Mouse (Mus musculus): ENCODE results near the gene S100a3. TPM values are rescaled to one million over a fixed set of nuclear protein-coding genes. Genes with fewer than 3 reads are reported as not detected.

S100a3 gene
- total and polyA plus RNA-seq, 3 experiments = 0.03 to 0.04 TPM; not detected in 1

- Histone ChIP-seq H3K27ac (ENCODE audit: control insufficient read depth, low read depth, low read length) (no peak overlapping the region), H3K4me1 (ENCODE audit: control insufficient read depth in 1 of 2, insufficient read depth in 2 of 2, low read length in 2 of 2) (peaks cover 8 to 37% of the 10 kb centered on the region in 2 experiments), H3K79me2 (ENCODE audit: control insufficient read depth, insufficient read depth, low read length, poor library complexity) (no peaks in the 10 kb centered on the region), H3K36me3 (ENCODE audit: control insufficient read depth in 1 of 2, insufficient read depth in 2 of 2, low read length in 2 of 2) (peaks cover 0 to 27% of the 10 kb centered on the region in 2 experiments; a peak in 2 of 4 replicates), H3K9me3 (replicated peaks; ENCODE audit: insufficient read depth, low read length) (no peaks in the 10 kb centered on the region), H3K9ac (ENCODE audit: control insufficient read depth, low read depth, low read length, poor library complexity, severe bottlenecking) (no peak overlapping the region), H3K27me3 (ENCODE audit: control insufficient read depth in 1 of 2, insufficient read depth in 2 of 2, low read length in 2 of 2) (no peaks in the 10 kb centered on the region), H3K4me3 (ENCODE audit: control insufficient read depth in 1 of 2, insufficient read depth in 1 of 2, low read depth in 2 of 2, low read length in 2 of 2) (no peak overlapping the region)
- no peak for DNase-seq (ENCODE audit: low read depth, low spot score)
- TF ChIP-seq ELF1 (IDR thresholded peaks at IDR 0.05; ENCODE audit: low read depth, low read length) = no peak
- TF ChIP-seq GABPA (IDR thresholded peaks at IDR 0.05; ENCODE audit: low read depth, low read length) = no peak
- TF ChIP-seq HCFC1 (IDR thresholded peaks at IDR 0.05; ENCODE audit: low read depth, low read length) = no peak
- no peak for TF ChIP-seq E2F4 (IDR thresholded peaks at IDR 0.05; ENCODE audit: borderline replicate concordance, low read depth, low read length)
- TF ChIP-seq MYB (IDR thresholded peaks at IDR 0.05; ENCODE audit: low read depth, low read length) = no peak
- no peak for TF ChIP-seq NELFE (IDR thresholded peaks at IDR 0.05; ENCODE audit: low read depth, low read length)
- TF ChIP-seq MAX (IDR thresholded peaks at IDR 0.05; ENCODE audit: low read length) = no peak
- no peak for TF ChIP-seq USF1 (IDR thresholded peaks at IDR 0.05; ENCODE audit: low read depth, low read length)
- no peak for TF ChIP-seq ETS1 (IDR thresholded peaks at IDR 0.05; ENCODE audit: low read depth, low read length)
- no peak for TF ChIP-seq MXI1 (IDR thresholded peaks at IDR 0.05; ENCODE audit: low read depth, low read length)
- no peak for TF ChIP-seq CTCF (IDR thresholded peaks at IDR 0.05 in 2 of 3, conservative IDR thresholded peaks at IDR 0.05 in 1 of 3; ENCODE audit: control insufficient read depth in 1 of 3, insufficient read depth in 1 of 3, low read depth in 2 of 3, low read length in 3 of 3, poor library complexity in 1 of 3, severe bottlenecking in 1 of 3)
- no peak for TF ChIP-seq POLR2AphosphoS2 (IDR thresholded peaks at IDR 0.05; ENCODE audit: low read length)
- no peak for TF ChIP-seq POLR2A (IDR thresholded peaks at IDR 0.05; ENCODE audit: control insufficient read depth in 1 of 2, insufficient read depth in 1 of 2, low read depth in 1 of 2, low read length in 2 of 2, poor library complexity in 1 of 2)
- TF ChIP-seq ZNF384 (IDR thresholded peaks at IDR 0.05; ENCODE audit: low read depth, low read length) = no peak
- no peak for TF ChIP-seq MEF2A (IDR thresholded peaks at IDR 0.05; ENCODE audit: extremely low read depth, insufficient replicate concordance, low read depth, low read length, poor library complexity, severe bottlenecking)
- TF ChIP-seq SMC3 (IDR thresholded peaks at IDR 0.05; ENCODE audit: low read depth, low read length) = no peak
Measured at GRCm38 (mm10) chr3:90609102-90609501, 48.7 kb downstream of the S100a3 start.

GRCm38 (mm10) chr3:90611494-90611893 is 51.1 kb downstream of the S100a3 start:
- DNase-seq (ENCODE audit: low read depth, low spot score) = no peak
- Histone ChIP-seq H3K9ac (ENCODE audit: control insufficient read depth, low read depth, low read length, poor library complexity, severe bottlenecking) (no peak overlapping the region), H3K36me3 (ENCODE audit: control insufficient read depth in 1 of 2, insufficient read depth in 2 of 2, low read length in 2 of 2) (peaks cover 0 to 15% of the 10 kb centered on the region in 2 experiments; a peak in 2 of 4 replicates), H3K79me2 (ENCODE audit: control insufficient read depth, insufficient read depth, low read length, poor library complexity) (no peaks in the 10 kb centered on the region), H3K27ac (ENCODE audit: control insufficient read depth, low read depth, low read length) (no peak overlapping the region), H3K4me3 (ENCODE audit: control insufficient read depth in 1 of 2, insufficient read depth in 1 of 2, low read depth in 2 of 2, low read length in 2 of 2) (no peak overlapping the region), H3K4me1 (ENCODE audit: control insufficient read depth in 1 of 2, insufficient read depth in 2 of 2, low read length in 2 of 2) (peaks cover 0 to 27% of the 10 kb centered on the region in 2 experiments; a peak in 2 of 4 replicates), H3K27me3 (ENCODE audit: control insufficient read depth in 1 of 2, insufficient read depth in 2 of 2, low read length in 2 of 2) (no peaks in the 10 kb centered on the region), H3K9me3 (replicated peaks; ENCODE audit: insufficient read depth, low read length) (no peaks in the 10 kb centered on the region)
- no peak for TF ChIP-seq POLR2AphosphoS2 (IDR thresholded peaks at IDR 0.05; ENCODE audit: low read length)
- no peak for TF ChIP-seq SIN3A (IDR thresholded peaks at IDR 0.05; ENCODE audit: low read length)
- no peak for TF ChIP-seq CHD1 (IDR thresholded peaks at IDR 0.05; ENCODE audit: low read depth, low read length)
- no peak for TF ChIP-seq USF2 (IDR thresholded peaks at IDR 0.05; ENCODE audit: borderline replicate concordance in 1 of 2, insufficient read depth in 1 of 2, low read depth in 1 of 2, low read length in 2 of 2)
- no peak for TF ChIP-seq ZKSCAN1 (IDR thresholded peaks at IDR 0.05; ENCODE audit: low read depth, low read length)
- no peak for TF ChIP-seq SMC3 (IDR thresholded peaks at IDR 0.05; ENCODE audit: low read depth, low read length)
- TF ChIP-seq MAFK (IDR thresholded peaks at IDR 0.05; ENCODE audit: borderline replicate concordance, low read depth, low read length) = no peak
